Mouse (Mus musculus): Measurements from ENCODE around the gene Gm3327.
"Not testable (repeated sequence)": the region's sequence is repeated elsewhere in the genome, so short reads cannot be mapped to it uniquely, and the experiment has no call there.

Gene Gm3327

GRCm38 (mm10) chr14:44123551-44123950 is at the start of gene Gm3327:
TSS of gene Gm3327 (plus strand) at chr14:44123851.
- not testable (repeated sequence) for TF ChIP-seq GATA4 (IDR thresholded peaks at IDR 0.05; ENCODE audit: insufficient replicate concordance, low read length)

- TF ChIP-seq GATA4 (IDR thresholded peaks at IDR 0.05; ENCODE audit: insufficient replicate concordance, low read length) = not testable (repeated sequence)
These were observed 21.3 kb upstream of the Gm3327 start, which contains the start of gene Ear2 for GRCm38 (mm10) chr14:44102354-44102753. TSS of gene Ear2 (plus strand) at chr14:44102654.

- TF ChIP-seq GATA4 (IDR thresholded peaks at IDR 0.05; ENCODE audit: insufficient replicate concordance, low read length) = no peak
These were observed 12.7 kb upstream of the Gm3327 start for GRCm38 (mm10) chr14:44110981-44111380.
